In the genomic region with DNA sequence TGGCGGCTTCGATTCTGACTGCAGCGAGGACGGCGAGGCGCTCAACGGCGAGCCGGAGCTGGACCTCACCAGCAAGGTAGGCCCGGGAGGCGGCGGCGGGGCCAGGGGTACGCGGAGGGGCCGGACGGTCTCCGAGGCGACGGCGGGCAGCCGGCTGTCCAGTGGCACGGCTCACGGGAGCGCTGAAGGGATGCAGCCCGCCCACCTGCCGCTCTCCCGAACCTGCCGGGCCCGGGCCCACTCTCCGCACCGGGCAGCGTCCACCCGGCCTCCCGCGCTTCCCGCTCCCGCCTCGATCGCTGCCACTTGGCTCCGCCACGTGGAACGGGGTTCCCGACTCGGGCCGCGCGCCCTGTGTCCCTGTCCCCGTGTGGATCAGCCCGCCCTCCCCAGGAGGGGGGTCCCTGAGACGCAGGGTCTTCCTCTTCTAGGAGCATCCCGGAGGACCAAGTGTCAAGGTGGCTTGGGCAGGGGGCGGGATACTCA, we compare ENCODE assay signal across 8 mouse cellular contexts. TPM values are rescaled to one million over a fixed set of nuclear protein-coding genes. Genes with fewer than 3 reads are reported as not detected.
DNase-seq lines count a peak whose midpoint lies in the region; ATAC-seq and TF ChIP-seq lines count a peak whose summit lies in the region.

No protein-coding gene starts in this region.

- H3K4me3 ChIP-seq in ES-Bruce4 (ENCODE audit: low read depth, low read length), result peak overlapping the region; percentile 71
- H3K4me3 ChIP-seq in embryonic facial prominence, embryonic 14.5 days (ENCODE audit: low read depth, low read length), result peak overlapping the region; percentile 96
- H3K4me3 ChIP-seq in liver, embryonic 16.5 days (ENCODE audit: low read depth, low read length), result peak overlapping the region; percentile 86
- H3K4me3 ChIP-seq in small intestine, adult 2 months (ENCODE audit: low read depth, low read length), result peak overlapping the region; percentile 87

- H3K27ac ChIP-seq in ES-Bruce4 (ENCODE audit: insufficient read depth, low read length), result no peak overlapping the region
- H3K27ac ChIP-seq in embryonic facial prominence, embryonic 14.5 days (replicated peaks; ENCODE audit: low read depth, low read length), result peak overlapping the region; percentile 80
- H3K27ac ChIP-seq in liver, embryonic 16.5 days (ENCODE audit: low read length), result peak overlapping the region; percentile 93
- H3K27ac ChIP-seq in small intestine, adult 2 months (ENCODE audit: insufficient read depth, low read depth, low read length), result no peak overlapping the region

- H3K9me3 ChIP-seq in ES-Bruce4 (replicated peaks; ENCODE audit: control insufficient read depth, insufficient read depth, low read length, poor library complexity, severe bottlenecking), result no peaks in the 10 kb centered on the region
- H3K9me3 ChIP-seq in embryonic facial prominence, embryonic 14.5 days (ENCODE audit: control insufficient read depth, low read length), result no peaks in the 10 kb centered on the region
- H3K9me3 ChIP-seq in liver, embryonic 16.5 days (replicated peaks; ENCODE audit: control insufficient read depth, low read length), result no peaks in the 10 kb centered on the region

- 0% methylated on average over 4 of the region's 53 CpGs for WGBS in embryonic facial prominence, embryonic 14.5 days
- WGBS in liver, embryonic 16.5 days (ENCODE audit: insufficient replicate concordance), result under 1% methylated on average over 43 of the region's 53 CpGs
- under 1% methylated on average over 53 of the region's 53 CpGs for WGBS in small intestine, adult 2 months

- H3K27me3 ChIP-seq in ES-Bruce4 (ENCODE audit: control insufficient read depth, insufficient read depth, low read length, poor library complexity, severe bottlenecking), result no peaks in the 10 kb centered on the region
- H3K27me3 ChIP-seq in embryonic facial prominence, embryonic 14.5 days (replicated peaks; ENCODE audit: control insufficient read depth, insufficient read depth, low read length), result no peaks in the 10 kb centered on the region
- no peaks in the 10 kb centered on the region for H3K27me3 ChIP-seq in liver, embryonic 16.5 days (ENCODE audit: control insufficient read depth, insufficient read depth, low read depth, low read length)
- no peaks in the 10 kb centered on the region for H3K27me3 ChIP-seq in small intestine, adult 2 months (ENCODE audit: control insufficient read depth, insufficient read depth, low read length)

- peak overlapping the region; percentile 97 for H3K4me2 ChIP-seq in embryonic facial prominence, embryonic 14.5 days (ENCODE audit: low read depth, low read length)
- peak overlapping the region; percentile 95 for H3K4me2 ChIP-seq in liver, embryonic 16.5 days (ENCODE audit: low read depth, low read length)

- peaks cover 2% of the 10 kb centered on the region for H3K4me1 ChIP-seq in ES-Bruce4 (ENCODE audit: control insufficient read depth, insufficient read depth, low read length)
- peaks cover 21% of the 10 kb centered on the region for H3K4me1 ChIP-seq in embryonic facial prominence, embryonic 14.5 days (ENCODE audit: control insufficient read depth, insufficient read depth, low read length)
- peaks cover 65% of the 10 kb centered on the region for H3K4me1 ChIP-seq in liver, embryonic 16.5 days (ENCODE audit: control insufficient read depth, low read depth, low read length)
- peaks cover 18% of the 10 kb centered on the region; the same call in 1 of the 2 replicates for H3K4me1 ChIP-seq in small intestine, adult 2 months (ENCODE audit: control insufficient read depth, insufficient read depth, insufficient read length, low read length)

- no peak for TF ChIP-seq POLR2A in ES-Bruce4 (IDR thresholded peaks at IDR 0.05; ENCODE audit: insufficient read depth, low read length)
- no peak for TF ChIP-seq POLR2A in small intestine, adult 2 months (IDR thresholded peaks at IDR 0.05; ENCODE audit: low read depth, low read length)

- peak overlapping the region; percentile 97 for H3K9ac ChIP-seq in ES-Bruce4 (ENCODE audit: low read depth, poor library complexity, severe bottlenecking)
- peak overlapping the region; percentile 95 for H3K9ac ChIP-seq in embryonic facial prominence, embryonic 14.5 days (ENCODE audit: low read depth, low read length)
- H3K9ac ChIP-seq in liver, embryonic 16.5 days (ENCODE audit: low read depth, low read length), result peak overlapping the region; percentile 97

- no peak for TF ChIP-seq EP300 in ES-Bruce4 (IDR thresholded peaks at IDR 0.05; ENCODE audit: insufficient read depth, low read depth, low read length)

- ATAC-seq in embryonic facial prominence, embryonic 14.5 days (ENCODE audit: low read depth), result peak; percentile 5
- no peak for ATAC-seq in liver, embryonic 16.5 days (ENCODE audit: low read depth)

- TF ChIP-seq CTCF in ES-Bruce4 (IDR thresholded peaks at IDR 0.05; ENCODE audit: low read depth, low read length), result no peak
- no peak for TF ChIP-seq CTCF in small intestine, adult 2 months (IDR thresholded peaks at IDR 0.05; ENCODE audit: extremely low read depth, insufficient read length, insufficient replicate concordance, low read depth, low read length)

- peaks cover 1% of the 10 kb centered on the region; the same call in 1 of the 2 replicates for H3K36me3 ChIP-seq in ES-Bruce4 (ENCODE audit: control insufficient read depth, insufficient read depth, low read length, poor library complexity, severe bottlenecking)
- peaks cover 16% of the 10 kb centered on the region; the same call in 1 of the 2 replicates for H3K36me3 ChIP-seq in embryonic facial prominence, embryonic 14.5 days (ENCODE audit: control insufficient read depth, insufficient read depth, low read length)
- peaks cover under 1% of the 10 kb centered on the region; the same call in 1 of the 2 replicates for H3K36me3 ChIP-seq in liver, embryonic 16.5 days (ENCODE audit: control insufficient read depth, insufficient read depth)
- H3K36me3 ChIP-seq in small intestine, adult 2 months (ENCODE audit: control insufficient read depth, insufficient read depth, low read length), result peaks cover under 1% of the 10 kb centered on the region; the same call in 1 of the 2 replicates

- DNase-seq in kidney, adult 11 months, result peak; percentile 61
- no peak for DNase-seq in kidney, postnatal 4 days
- DNase-seq in embryonic facial prominence, embryonic 14.5 days (ENCODE audit: low spot score), result no peak
- DNase-seq in heart, postnatal 4 days, result peak; percentile 62
- no peak for DNase-seq in natural killer cell, adult 2 months (ENCODE audit: low spot score in 2 of 2)

RNA-seq across cellular contexts. Expression of gene Gtpbp1, which starts 0.4 kb away (rescaled TPM):
- 32.4 and 38.3 TPM in 2 replicates for polyA plus RNA-seq in ES-Bruce4 (2011; ENCODE audit: insufficient read depth, insufficient read length, low read depth, missing spikeins)
- polyA plus RNA-seq in embryonic facial prominence, embryonic 14.5 days (2014; fragmentation: Nextera tagmentation; extraction: Ambion mirVana), result 27.2 and 28.4 TPM in 2 replicates
- 10 to 100 TPM; 40.2 to 41.9 TPM for total RNA-seq in heart, postnatal 4 days (2021)
- polyA plus RNA-seq in liver, embryonic 16.5 days (2015; fragmentation: Nextera tagmentation; extraction: Ambion mirVana), result 26.2 and 28.5 TPM in 2 replicates
- 18.6 and 34.9 TPM in 2 replicates for polyA plus RNA-seq in small intestine, adult 2 months (2012; rRNA removed)

RNA-seq across cellular contexts. Expression of gene Josd1, which starts 3.3 kb away (rescaled TPM):
- polyA plus RNA-seq in ES-Bruce4 (2011; ENCODE audit: insufficient read depth, insufficient read length, low read depth, missing spikeins), result 20.7 and 20.9 TPM in 2 replicates
- polyA plus RNA-seq in embryonic facial prominence, embryonic 14.5 days (2014; fragmentation: Nextera tagmentation; extraction: Ambion mirVana), result 19.0 and 19.9 TPM in 2 replicates
- total RNA-seq in heart, postnatal 4 days (2021), result 10 to 100 TPM; 29.8 to 32.5 TPM
- polyA plus RNA-seq in liver, embryonic 16.5 days (2015; fragmentation: Nextera tagmentation; extraction: Ambion mirVana), result 19.2 and 21.6 TPM in 2 replicates
- polyA plus RNA-seq in small intestine, adult 2 months (2012; rRNA removed), result 9.5 and 14.2 TPM in 2 replicates

RNA-seq across cellular contexts. Expression of gene Tomm22, which starts 20.4 kb away (rescaled TPM):
- polyA plus RNA-seq in ES-Bruce4 (2011; ENCODE audit: insufficient read depth, insufficient read length, low read depth, missing spikeins), result 131 and 145 TPM in 2 replicates
- polyA plus RNA-seq in embryonic facial prominence, embryonic 14.5 days (2014; fragmentation: Nextera tagmentation; extraction: Ambion mirVana), result 208 and 234 TPM in 2 replicates
- total RNA-seq in heart, postnatal 4 days (2021), result 100 to 1,000 TPM; 150 to 159 TPM
- polyA plus RNA-seq in liver, embryonic 16.5 days (2015; fragmentation: Nextera tagmentation; extraction: Ambion mirVana), result 116 and 125 TPM in 2 replicates
- polyA plus RNA-seq in small intestine, adult 2 months (2012; rRNA removed), result 13.8 and 21.7 TPM in 2 replicates

RNA-seq across cellular contexts. Expression of gene Cby1, which starts 32.1 kb away (rescaled TPM):
- polyA plus RNA-seq in ES-Bruce4 (2011; ENCODE audit: insufficient read depth, insufficient read length, low read depth, missing spikeins), result 22.0 and 28.7 TPM in 2 replicates
- 47.4 and 52.3 TPM in 2 replicates for polyA plus RNA-seq in embryonic facial prominence, embryonic 14.5 days (2014; fragmentation: Nextera tagmentation; extraction: Ambion mirVana)
- 10 to 100 TPM; 30.9 to 35.5 TPM for total RNA-seq in heart, postnatal 4 days (2021)
- polyA plus RNA-seq in liver, embryonic 16.5 days (2015; fragmentation: Nextera tagmentation; extraction: Ambion mirVana), result 10.2 and 11.8 TPM in 2 replicates
- 3.1 and 5.6 TPM in 2 replicates for polyA plus RNA-seq in small intestine, adult 2 months (2012; rRNA removed)

RNA-seq across cellular contexts. Expression of gene Fam227a, which starts 32.3 kb away (rescaled TPM):
- 3.2 and 3.4 TPM in 2 replicates for polyA plus RNA-seq in ES-Bruce4 (2011; ENCODE audit: insufficient read depth, insufficient read length, low read depth, missing spikeins)
- polyA plus RNA-seq in embryonic facial prominence, embryonic 14.5 days (2014; fragmentation: Nextera tagmentation; extraction: Ambion mirVana), result 0.85 and 1.3 TPM in 2 replicates
- total RNA-seq in heart, postnatal 4 days (2021), result 1 to 10 TPM; 1.0 to 1.2 TPM
- 0.14 and 0.15 TPM in 2 replicates for polyA plus RNA-seq in liver, embryonic 16.5 days (2015; fragmentation: Nextera tagmentation; extraction: Ambion mirVana)
- 0.06 and 0.25 TPM in 2 replicates for polyA plus RNA-seq in small intestine, adult 2 months (2012; rRNA removed)

Comparison
In these comparisons a context has a peak if more than half of its experiments do, and no peak if none do; other contexts are left out.
1. DNase-seq: peak in kidney, adult 11 months (single experiment) and heart, postnatal 4 days (single experiment); none in kidney, postnatal 4 days (0 of 2), embryonic facial prominence, embryonic 14.5 days (single experiment) and natural killer cell, adult 2 months (0 of 2).
2. H3K27ac ChIP-seq: peak in embryonic facial prominence, embryonic 14.5 days (single experiment) and liver, embryonic 16.5 days (single experiment); none in ES-Bruce4 (single experiment) and small intestine, adult 2 months (single experiment).
3. Peak in every context shown above with its lines, with median percentiles within 50 percentile points of each other: H3K4me3 ChIP-seq and H3K9ac ChIP-seq.